Mouse (Mus musculus): ENCODE measurements around the gene Gm20878.
"Not testable (repeated sequence)": the region's sequence is repeated elsewhere in the genome, so short reads cannot be mapped to it uniquely, and the experiment has no call there.

Gm20878 gene

GRCm38 (mm10) chr4:41941272-41941671, at the start of gene Gm20878:
Gm20878 (plus strand) TSS chr4:41941572.
- not testable (repeated sequence) for DNase-seq (ENCODE audit: low spot score)

GRCm38 (mm10) chr4:41903310-41903709, 38.1 kb upstream of the Gm20878 start, which contains the start of gene Gm21541:
Gm21541 (plus strand) TSS chr4:41903610.
- not testable (repeated sequence) for DNase-seq (ENCODE audit: low spot score)

DNA sequence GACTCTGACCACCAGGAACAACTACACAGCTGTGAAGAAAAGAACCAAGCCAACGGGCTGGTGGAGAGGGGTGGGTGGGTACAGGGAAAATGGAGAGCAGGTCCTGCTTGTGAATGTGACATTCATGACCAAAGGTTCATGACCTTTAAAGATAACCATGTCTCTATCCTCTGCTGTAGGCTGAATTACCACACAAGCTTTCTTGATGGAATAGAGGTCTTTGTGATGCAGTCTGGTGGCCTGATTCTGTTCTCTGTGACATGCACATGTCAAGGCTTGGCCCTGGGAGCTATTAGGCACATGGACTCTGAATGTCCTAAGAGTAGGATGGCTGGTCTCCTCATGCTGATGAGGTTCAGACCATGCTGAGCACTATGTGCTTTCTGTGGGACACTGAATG, 24.4 kb downstream of the Gm20878 start, which contains the start of gene Fam205a4:
Fam205a4 (plus strand) TSS at position 301 of the 400 bp plus-strand sequence.
- not testable (repeated sequence) for DNase-seq (ENCODE audit: low spot score)

Data from ovary, postnatal 10 days (tissue).